Mouse (Mus musculus) CH12.LX (cell line): ENCODE results near the gene Rpl26.

Experiments
- CHD2 ChIP-seq: IDR thresholded peaks from 2 replicates; pipeline ENCODE4 v1.6.1; 2011; ENCODE audit warnings: low read length, improper control_type of control experiment
- CTCF ChIP-seq, 2 experiments: IDR thresholded peaks in 1 of 2; conservative IDR thresholded peaks in 1 of 2; 2 replicates each; pipeline ENCODE4 v1.5.1; 2011 to 2012; ENCODE audit warnings: low read depth in 2 of 2, low read length in 2 of 2, improper control_type of control experiment in 1 of 2, inconsistent platforms in 1 of 2, mild to moderate bottlenecking in 1 of 2, moderate library complexity in 1 of 2
- GABPA ChIP-seq: IDR thresholded peaks from 2 replicates; pipeline ENCODE4 v1.6.1; 2012; ENCODE audit warnings: low read depth, low read length, improper control_type of control experiment, inconsistent platforms; ENCODE audit not compliant: insufficient replicate concordance
- MAFK ChIP-seq: IDR thresholded peaks from 2 replicates; pipeline ENCODE4 v1.6.1; 2011; ENCODE audit warnings: low read length, improper control_type of control experiment; ENCODE audit not compliant: insufficient replicate concordance
- MAX ChIP-seq: IDR thresholded peaks from 2 replicates; pipeline ENCODE4 v1.6.1; 2011; ENCODE audit warnings: low read length, improper control_type of control experiment
- POLR2AphosphoS2 ChIP-seq: IDR thresholded peaks from 2 replicates; pipeline ENCODE4 v1.6.1; 2011; ENCODE audit warnings: low read depth, low read length, improper control_type of control experiment

DNA sequence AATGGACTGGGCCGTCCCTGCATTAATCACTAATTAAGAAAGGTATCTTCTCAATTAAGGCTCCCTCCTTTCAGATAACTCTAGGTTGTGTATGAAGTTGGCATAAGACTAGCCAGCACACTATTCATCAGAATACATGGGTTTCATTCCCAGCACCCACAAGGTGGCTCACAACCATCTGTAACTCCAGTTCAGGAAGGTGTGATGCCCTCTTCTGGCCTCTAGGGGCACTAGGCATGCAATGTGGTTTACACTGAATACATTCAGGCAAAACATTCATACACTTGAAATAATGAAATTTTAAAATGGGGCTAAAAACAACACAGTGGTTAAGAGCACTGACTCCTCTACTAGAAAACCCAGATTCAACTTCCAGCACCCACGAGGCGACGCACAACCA, 4.3 kb upstream of the Rpl26 start:
- TF ChIP-seq CTCF (conservative IDR thresholded peaks at IDR 0.05 in 1 of 2, IDR thresholded peaks at IDR 0.05 in 1 of 2; ENCODE audit: low read depth in 2 of 2, low read length in 2 of 2) (peak; percentile 98), CHD2 (no peak), POLR2AphosphoS2 (no peak), MAX (no peak), MAFK (no peak), GABPA (no peak)
